8 mouse cellular contexts compared by ENCODE assay signal in the genomic region with DNA sequence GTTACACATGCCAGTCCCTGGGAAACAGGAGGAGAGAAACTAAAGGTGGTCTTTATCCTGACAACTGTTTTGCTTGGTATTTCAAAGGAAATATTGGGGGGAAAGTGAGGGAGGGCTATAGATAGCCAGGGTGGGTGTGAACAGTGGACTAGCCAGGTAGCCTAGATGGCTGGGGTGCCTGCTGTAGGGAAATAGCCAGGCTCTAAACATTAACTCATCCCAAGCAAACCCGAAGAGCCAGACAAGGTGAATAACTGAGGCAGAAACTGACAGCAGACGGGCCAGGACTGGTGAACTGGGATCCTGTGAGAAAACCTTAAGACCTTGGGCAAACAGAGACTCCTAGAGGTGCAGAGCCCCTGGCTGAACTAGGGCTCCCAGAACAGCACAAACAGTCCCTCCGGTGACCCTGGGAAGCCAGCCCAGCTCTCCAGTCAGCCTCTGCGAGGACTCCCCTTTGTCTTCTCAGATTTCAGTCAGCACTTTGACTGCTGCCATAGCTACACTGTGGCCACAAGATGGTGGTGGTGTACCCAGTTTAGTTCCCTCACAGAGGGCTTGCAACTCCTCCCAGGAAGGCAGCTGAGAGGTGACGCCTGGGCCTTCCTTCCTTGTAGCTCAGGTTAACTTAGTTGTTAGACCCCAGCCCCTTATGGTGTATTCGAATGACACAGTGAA. TPM values are rescaled to one million over a fixed set of nuclear protein-coding genes. Genes with fewer than 3 reads are reported as not detected.
DNase-seq lines count a peak whose midpoint lies in the region; ATAC-seq lines count a peak whose summit lies in the region.

No protein-coding gene starts in this region.

- WGBS in intestine, embryonic 14.5 days: 30% methylated on average over 6 of the region's 6 CpGs

- peak overlapping the region; percentile 14; the same call in 1 of the 2 replicates for H3K9ac ChIP-seq in intestine, embryonic 14.5 days (ENCODE audit: low read length)

- no peak overlapping the region for H3K4me3 ChIP-seq in intestine, embryonic 14.5 days (ENCODE audit: low read depth, low read length)

- ATAC-seq in cerebellum, adult (ENCODE audit: insufficient number of reproducible peaks, low FRiP score, low TSS enrichment): no peak
- peak; percentile 75 for ATAC-seq in intestine, embryonic 14.5 days (replicated peaks; ENCODE audit: low FRiP score, low TSS enrichment, low read depth)

- H3K36me3 ChIP-seq in intestine, embryonic 14.5 days (ENCODE audit: control insufficient read depth, insufficient read depth, low read length): peaks cover 56% of the 10 kb centered on the region

- H3K4me1 ChIP-seq in intestine, embryonic 14.5 days (replicated peaks; ENCODE audit: control insufficient read depth, insufficient read depth, low read length): no peaks in the 10 kb centered on the region

- no peak overlapping the region for H3K4me2 ChIP-seq in intestine, embryonic 14.5 days (ENCODE audit: low read length)

- intact Hi-C loops in gastrocnemius, postnatal 36 days (cut with DNase I): loop anchor here (2.0 to 10.0 kb wide), 3 partner anchors 38 to 400 kb away; no protein-coding TSS in a partner anchor
- intact Hi-C loops in left cerebral cortex, postnatal 14 days (cut with DNase I): loop anchor here (5.0 to 10.0 kb wide), 4 partner anchors 38 to 400 kb away; a partner anchor contains a TSS

- DNase-seq in cerebellum, adult 11 months: peak; percentile 29
- DNase-seq in embryo, embryonic 11 days: peak; percentile 89
- peak; percentile 45 to 70 for DNase-seq in gastrocnemius, postnatal 36 days
- DNase-seq in intestine, embryonic 14.5 days (ENCODE audit: low spot score): peak; percentile 75
- peak; percentile 76 to 80 for DNase-seq in left cerebral cortex, postnatal 14 days (ENCODE audit: low spot score in 2 of 2)
- peak; percentile 87 for DNase-seq in mesoderm, embryonic 11.5 days (ENCODE audit: low read depth, low spot score)
- DNase-seq in right cerebral cortex, postnatal 4 days: peak; percentile 66

- H3K27ac ChIP-seq in intestine, embryonic 14.5 days (ENCODE audit: low read depth): peak overlapping the region; percentile 36

- no peaks in the 10 kb centered on the region for H3K27me3 ChIP-seq in intestine, embryonic 14.5 days (replicated peaks; ENCODE audit: control insufficient read depth, insufficient read depth, low read length)

- no peaks in the 10 kb centered on the region for H3K9me3 ChIP-seq in intestine, embryonic 14.5 days (ENCODE audit: control insufficient read depth, low read length)

RNA-seq across cellular contexts. Expression of a gene that starts 19.2 kb away (rescaled TPM):
- 1 to 10 TPM; 3.4 to 4.2 TPM for total RNA-seq in gastrocnemius, postnatal 36 days (2021)
- 33.0 and 35.5 TPM in 2 replicates for polyA plus RNA-seq in intestine, embryonic 14.5 days (2014; fragmentation: Nextera tagmentation; extraction: Ambion mirVana)
- 1 to 10 TPM; 4.5 TPM for total RNA-seq in left cerebral cortex, postnatal 14 days (2021)

RNA-seq across cellular contexts. Expression of a gene that starts 36.7 kb away (rescaled TPM):
- 100 to 1,000 TPM; 418 to 437 TPM for total RNA-seq in gastrocnemius, postnatal 36 days (2021)
- polyA plus RNA-seq in intestine, embryonic 14.5 days (2014; fragmentation: Nextera tagmentation; extraction: Ambion mirVana): 60.8 and 67.1 TPM in 2 replicates
- total RNA-seq in left cerebral cortex, postnatal 14 days (2021): 100 to 1,000 TPM; 376 to 378 TPM

RNA-seq across cellular contexts. Expression of a gene that starts 45.1 kb away (rescaled TPM):
- total RNA-seq in gastrocnemius, postnatal 36 days (2021): not detected
- 0.42 and 0.91 TPM in 2 replicates for polyA plus RNA-seq in intestine, embryonic 14.5 days (2014; fragmentation: Nextera tagmentation; extraction: Ambion mirVana)
- total RNA-seq in left cerebral cortex, postnatal 14 days (2021): not detected

Comparison
In these comparisons a context has a peak if more than half of its experiments do, and no peak if none do; other contexts are left out.
1. DNase-seq: peak in every context shown above with its lines; median percentile 89 in embryo, embryonic 11 days; 87 in mesoderm, embryonic 11.5 days; 78 in left cerebral cortex, postnatal 14 days; 75 in intestine, embryonic 14.5 days; 66 in right cerebral cortex, postnatal 4 days; 58 in gastrocnemius, postnatal 36 days; 29 in cerebellum, adult 11 months.